Mouse (Mus musculus) heart, postnatal 0 days (tissue): ENCODE measurements at regions not wholly inside any gene's neighbourhood (a gene's known extent, or its start where the extent isn't known, plus 50 kb on each side); places are given as distances from the start of the nearest gene placed in this dataset.

Source experiments
- CTCF ChIP-seq: IDR thresholded peaks from 2 replicates; pipeline ENCODE4 v1.5.1; 2016; ENCODE audit warnings: antibody characterized with exemption, control low read depth, low read depth
- EP300 ChIP-seq: IDR thresholded peaks from 2 replicates; pipeline ENCODE4 v1.6.1; 2016; ENCODE audit warnings: antibody characterized with exemption, low read depth

- TF ChIP-seq EP300 (no peak), CTCF (no peak)
Measured at GRCm38 (mm10) chr4:75819193-75819603, 541.1 kb upstream of the Dmac1 start.
